Mouse (Mus musculus): Measurements from ENCODE around the gene Hjurp. TPM values are rescaled to one million over a fixed set of nuclear protein-coding genes. Genes with fewer than 3 reads are reported as not detected.

The Hjurp gene
- polyA plus RNA-seq, 1 experiment from 2014 or later: 63.6 TPM

GRCm38 (mm10) chr1:88213766-88214461 is 63.5 kb downstream of the Hjurp start:
- Histone ChIP-seq H3K36me3 (no peaks in the 10 kb centered on the region), H3K27me3 (replicated peaks) (no peaks in the 10 kb centered on the region), H3K4me3 (replicated peaks) (no peak overlapping the region), H3K4me2 (no peak overlapping the region), H3K4me1 (no peaks in the 10 kb centered on the region), H3K27ac (replicated peaks) (no peak overlapping the region), H3K9ac (replicated peaks) (no peak overlapping the region), H3K9me3 (replicated peaks) (peaks cover 61% of the 10 kb centered on the region)
- 84% methylated on average over 2 of the region's 2 CpGs for WGBS
- no peak for ATAC-seq (ENCODE audit: low FRiP score)

DNA sequence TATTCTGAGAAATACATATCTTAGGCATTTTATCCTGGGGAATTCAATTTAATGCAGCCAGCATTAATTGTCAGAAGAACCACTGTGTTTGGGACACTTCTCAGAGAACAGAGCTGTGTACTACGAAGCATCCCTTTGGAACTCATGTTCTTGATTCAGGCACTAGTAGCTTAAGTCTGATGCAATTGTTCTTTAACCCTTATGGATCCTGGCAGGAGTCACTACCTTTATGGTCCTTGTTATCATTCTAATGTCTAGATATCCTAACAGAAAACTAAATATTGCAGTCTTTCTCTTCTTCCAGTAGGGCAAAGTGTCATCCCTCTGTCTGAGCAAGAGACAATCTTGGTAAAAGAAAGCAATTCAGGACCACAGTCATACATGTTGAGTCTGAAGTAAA is 64.4 kb downstream of the Hjurp start:
- ATAC-seq (ENCODE audit: low FRiP score): no peak
- no peaks in the 10 kb centered on the region for H3K4me1 ChIP-seq
- peaks cover 61% of the 10 kb centered on the region for H3K9me3 ChIP-seq (replicated peaks)
- H3K27ac ChIP-seq (replicated peaks): no peak overlapping the region
- no peaks in the 10 kb centered on the region for H3K27me3 ChIP-seq (replicated peaks)
- H3K4me3 ChIP-seq (replicated peaks): no peak overlapping the region
- H3K36me3 ChIP-seq: no peaks in the 10 kb centered on the region
- no peak overlapping the region for H3K4me2 ChIP-seq
- 81% methylated on average over 1 of the region's 1 CpGs for WGBS
- no peak overlapping the region for H3K9ac ChIP-seq (replicated peaks)

Other genes with a start within 250 kb of the Hjurp start
- not detected in 2 replicates for gene Ugt1a10, start 222.2 kb downstream of the Hjurp start, polyA plus RNA-seq (2015; fragmentation: Nextera tagmentation; extraction: Ambion mirVana)
- gene Ugt1a9, start 206.8 kb downstream of the Hjurp start, polyA plus RNA-seq (2015; fragmentation: Nextera tagmentation; extraction: Ambion mirVana): 0.12 TPM in 1 of 2 replicates, not detected in the other
- gene Ugt1a8, start 189.8 kb downstream of the Hjurp start, polyA plus RNA-seq (2015; fragmentation: Nextera tagmentation; extraction: Ambion mirVana): not detected in 2 replicates
- gene Ugt1a7c, start 182.6 kb downstream of the Hjurp start, polyA plus RNA-seq (2015; fragmentation: Nextera tagmentation; extraction: Ambion mirVana): 1.5 and 3.7 TPM in 2 replicates
- gene Ugt1a6b, start 174.4 kb downstream of the Hjurp start, polyA plus RNA-seq (2015; fragmentation: Nextera tagmentation; extraction: Ambion mirVana): 0.10 TPM in 1 of 2 replicates, not detected in the other
- gene Ugt1a6a, start 142.8 kb downstream of the Hjurp start, polyA plus RNA-seq (2015; fragmentation: Nextera tagmentation; extraction: Ambion mirVana): 1.7 and 1.9 TPM in 2 replicates
- gene Ugt1a5, start 111.6 kb downstream of the Hjurp start, polyA plus RNA-seq (2015; fragmentation: Nextera tagmentation; extraction: Ambion mirVana): not detected in 2 replicates
- not detected in 2 replicates for gene Ugt1a2, start 77.0 kb downstream of the Hjurp start, polyA plus RNA-seq (2015; fragmentation: Nextera tagmentation; extraction: Ambion mirVana)
- 11.9 and 13.7 TPM in 2 replicates for gene Dnajb3, start 71.9 kb downstream of the Hjurp start, polyA plus RNA-seq (2015; fragmentation: Nextera tagmentation; extraction: Ambion mirVana)
- 0.34 TPM in 1 of 2 replicates, not detected in the other for gene Ugt1a1, start 65.7 kb downstream of the Hjurp start, polyA plus RNA-seq (2015; fragmentation: Nextera tagmentation; extraction: Ambion mirVana)
- gene Mroh2a, start 50.6 kb downstream of the Hjurp start, polyA plus RNA-seq (2015; fragmentation: Nextera tagmentation; extraction: Ambion mirVana): 0.41 and 0.69 TPM in 2 replicates
- gene Trpm8, start within 50 bp of the Hjurp start, polyA plus RNA-seq (2015; fragmentation: Nextera tagmentation; extraction: Ambion mirVana): 0.11 and 0.14 TPM in 2 replicates
- not detected in 2 replicates for gene Spp2, start 129.3 kb upstream of the Hjurp start, polyA plus RNA-seq (2015; fragmentation: Nextera tagmentation; extraction: Ambion mirVana)
- gene Glrp1, start 232.4 kb upstream of the Hjurp start, polyA plus RNA-seq (2015; fragmentation: Nextera tagmentation; extraction: Ambion mirVana): 0.11 TPM in 1 of 2 replicates, not detected in the other

All from neural tube, embryonic 15.5 days (tissue).